Mouse (Mus musculus) frontal cortex, adult (tissue): ENCODE results near the gene Rab8b.
"Not testable (repeated sequence)": the region's sequence is repeated elsewhere in the genome, so short reads cannot be mapped to it uniquely, and the experiment has no call there.

Experiments
- ATAC-seq: cut with Nextera tagmentation; 2 replicates; pipeline ENCODE4 v1.9.2; 2017; ENCODE audit warnings: mild to moderate bottlenecking, moderate library complexity, mixed read lengths; ENCODE audit not compliant: low TSS enrichment

Rab8b gene

GRCm38 (mm10) chr9:66846822-66847221, 72.7 kb downstream of the Rab8b start:
- no peak for ATAC-seq

- no peak for ATAC-seq
Measured at GRCm38 (mm10) chr9:66835097-66835480, 84.4 kb downstream of the Rab8b start.

GRCm38 (mm10) chr9:66834318-66835096, 85.0 kb downstream of the Rab8b start, which contains the start of gene Aph1c:
Aph1c (minus strand) TSS chr9:66834726.
- ATAC-seq: peak; percentile 98

DNA sequence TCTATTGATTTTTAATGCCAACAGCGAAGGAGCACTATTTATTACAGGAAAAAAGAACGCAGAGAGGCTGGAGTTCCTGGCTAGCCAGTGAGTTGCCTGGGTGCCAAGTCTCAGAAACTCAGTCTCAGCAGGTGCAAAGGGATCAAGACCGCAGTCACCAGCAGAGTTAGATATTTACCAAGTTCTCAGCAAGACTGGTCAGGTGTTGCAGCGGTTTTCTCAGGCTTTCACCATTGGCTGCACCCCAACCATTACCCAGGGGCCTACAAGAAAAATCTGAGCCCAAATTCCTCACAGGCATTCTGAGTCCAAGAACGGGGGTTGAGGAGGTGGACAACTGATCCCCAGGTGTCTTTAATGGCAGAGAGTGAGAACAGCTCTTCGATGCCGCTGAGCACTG, 85.6 kb downstream of the Rab8b start:
- no peak; the same call in 1 of the 2 replicates for ATAC-seq

DNA sequence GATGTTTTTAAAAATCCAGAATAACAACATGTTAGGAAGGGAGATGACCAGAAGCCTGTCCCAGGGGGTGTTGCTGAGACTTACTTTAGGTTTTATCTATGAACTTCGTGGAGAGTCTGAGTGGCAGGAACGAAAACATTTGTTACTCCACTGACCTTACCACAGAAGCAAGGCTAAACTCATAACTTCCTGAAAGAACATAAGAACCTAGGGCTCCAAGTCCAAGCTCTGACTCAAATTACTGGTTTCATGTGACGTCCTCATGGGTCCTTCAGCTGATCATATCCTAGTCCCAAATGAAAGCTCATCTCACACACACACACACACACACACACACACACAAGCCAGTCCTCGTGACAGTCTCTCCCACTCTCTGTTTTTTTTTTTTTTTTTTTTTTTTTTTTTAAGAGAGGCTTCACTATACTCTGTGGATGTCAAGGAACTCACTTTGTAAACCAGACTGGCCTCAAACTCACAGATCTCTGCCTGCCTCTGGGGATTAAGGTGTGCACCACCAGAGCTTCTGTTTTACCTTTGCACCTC, 87.0 kb downstream of the Rab8b start:
- ATAC-seq: no peak

GRCm38 (mm10) chr9:66825990-66826389, 93.5 kb downstream of the Rab8b start:
- ATAC-seq: no peak

- ATAC-seq: not testable (repeated sequence)
Measured at GRCm38 (mm10) chr9:66822255-66822654, 97.2 kb downstream of the Rab8b start.

DNA sequence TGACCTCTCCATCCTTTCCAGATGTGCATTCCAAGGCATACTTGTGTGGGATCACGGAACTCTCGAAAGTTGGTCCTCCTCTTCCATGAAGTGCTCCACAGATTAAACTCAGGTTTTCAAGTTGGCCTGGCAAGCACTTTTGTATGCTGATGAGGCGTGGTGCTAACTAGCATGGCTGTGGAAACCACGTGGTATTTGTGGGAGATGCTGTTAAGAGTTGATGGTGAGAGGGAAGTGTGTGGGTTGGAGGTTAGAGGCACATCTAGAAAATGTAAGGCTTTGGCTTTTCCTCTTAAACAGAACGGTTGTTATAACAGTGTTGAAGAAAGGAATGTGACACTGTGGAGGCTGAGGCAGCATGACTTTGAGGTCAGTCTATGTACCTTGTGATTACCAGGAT, 98.5 kb downstream of the Rab8b start:
- no peak for ATAC-seq

GRCm38 (mm10) chr9:66813392-66813791, 106.1 kb downstream of the Rab8b start:
- no peak for ATAC-seq

DNA sequence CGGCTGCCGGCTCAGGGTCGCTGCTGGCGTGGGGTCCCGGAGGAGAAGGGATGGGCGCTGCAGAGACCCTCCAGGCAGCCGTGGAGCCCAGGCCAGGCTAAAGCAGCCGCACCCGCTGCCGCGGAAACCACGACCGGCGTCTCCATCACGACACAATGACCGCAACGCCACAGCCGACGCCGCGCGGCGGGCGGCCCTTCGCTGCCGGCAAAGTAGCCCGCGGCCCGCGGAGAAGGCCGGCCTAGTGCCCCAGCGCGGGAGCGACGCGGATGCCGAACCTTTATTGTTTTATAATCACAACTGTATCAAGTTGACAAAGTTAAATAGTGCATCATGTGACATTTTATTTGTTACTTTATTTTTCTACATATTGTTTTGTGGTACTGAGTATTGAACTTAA, 113.5 kb downstream of the Rab8b start:
- ATAC-seq: not testable (repeated sequence)

GRCm38 (mm10) chr9:66801947-66802346, 117.5 kb downstream of the Rab8b start:
- no peak for ATAC-seq

GRCm38 (mm10) chr9:66796739-66797138, 122.7 kb downstream of the Rab8b start, which contains the start of gene Gm10647:
Gm10647 (plus strand) TSS chr9:66797039.
- no peak for ATAC-seq

GRCm38 (mm10) chr9:66795464-66796324, 123.8 kb downstream of the Rab8b start, which contains the start of gene Aph1b:
Aph1b (minus strand) TSS chr9:66795490.
- ATAC-seq: peak; percentile 95

DNA sequence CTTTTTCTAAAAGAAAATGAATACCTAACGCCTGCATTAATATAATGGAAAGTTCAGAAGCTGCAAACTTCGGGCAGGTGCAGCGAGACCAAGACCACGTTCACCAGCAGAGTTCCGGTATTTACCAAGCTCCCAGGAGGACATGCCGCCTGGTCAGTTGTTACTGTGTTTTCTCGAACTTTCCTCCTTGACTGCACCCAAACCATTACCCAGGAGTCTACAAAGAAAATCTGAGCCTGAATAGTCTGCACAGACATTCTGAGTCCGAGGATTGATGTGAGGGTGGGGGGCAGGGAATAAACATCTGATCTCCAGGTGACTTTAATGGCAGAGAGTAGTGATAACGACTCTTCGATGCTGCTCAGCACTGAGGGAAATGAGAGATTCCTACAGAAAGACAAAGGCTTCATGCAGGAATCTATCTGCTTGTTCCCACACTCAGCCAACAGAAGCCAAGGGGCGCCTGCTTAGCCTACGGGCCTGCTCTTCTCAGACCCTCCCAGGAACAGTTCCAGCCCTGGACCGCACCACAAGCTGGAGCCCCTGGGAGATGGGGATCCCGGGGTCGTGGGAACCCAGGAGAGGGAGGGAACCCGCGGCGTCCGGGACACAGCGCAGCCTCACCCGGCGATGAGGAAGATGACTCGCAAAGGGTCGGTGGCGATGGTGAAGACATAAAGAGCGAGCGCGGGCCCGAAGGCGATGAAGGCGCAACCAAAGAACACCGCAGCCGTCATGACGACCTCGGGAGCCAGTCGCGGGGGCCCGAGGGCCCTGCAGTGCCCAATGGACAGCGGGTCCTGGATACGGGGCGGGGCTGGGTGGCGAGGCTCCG, 124.6 kb downstream of the Rab8b start:
- ATAC-seq: peak; percentile 14; the same call in 1 of the 2 replicates
